In genomic region chr10:114735678-114736077, GRCm38 (mm10) we compare ENCODE assay signal across 27 mouse cellular contexts.
DNase-seq lines count a peak whose midpoint lies in the region; ATAC-seq lines count a peak whose summit lies in the region.
"Had no signal": no experiment of that assay in that cellular context is flagged by ENCODE, and none has a peak within 500 bp of the region (broad histone marks: within the 10 kb centered on the region; RNA-seq: fewer than 3 reads in every experiment).

No protein-coding gene starts in this region.

- no peak overlapping the region for H3K4me2 ChIP-seq in heart, embryonic 11.5 days
- no peak overlapping the region for H3K4me2 ChIP-seq in midbrain, embryonic 15.5 days
- H3K4me2 ChIP-seq in midbrain, embryonic 11.5 days, result no peak overlapping the region
- no peak overlapping the region for H3K4me2 ChIP-seq in intestine, embryonic 16.5 days (ENCODE audit: low read depth, low read length)
- H3K4me2 ChIP-seq: embryonic facial prominence, embryonic 12.5 days; heart, embryonic 13.5 days; hindbrain, embryonic 14.5 days; lung, embryonic 15.5 days; midbrain, embryonic 12.5 days; neural tube, embryonic 13.5 days; stomach, embryonic 15.5 days had no signal

- no peak overlapping the region for H3K4me3 ChIP-seq in heart, embryonic 11.5 days (ENCODE audit: low read depth, low read length)
- no peak overlapping the region for H3K4me3 ChIP-seq in midbrain, embryonic 15.5 days
- H3K4me3 ChIP-seq in midbrain, embryonic 11.5 days (ENCODE audit: low read depth, low read length), result no peak overlapping the region
- no peak overlapping the region for H3K4me3 ChIP-seq in intestine, embryonic 16.5 days (ENCODE audit: low read length)
- H3K4me3 ChIP-seq: embryonic facial prominence, embryonic 12.5 days; forebrain, embryonic 10.5 days; heart, adult 2 months; heart, embryonic 13.5 days; lung, embryonic 15.5 days; midbrain, embryonic 12.5 days; myocyte; neural tube, embryonic 13.5 days; stomach, embryonic 15.5 days had no signal

- H3K9ac ChIP-seq in heart, embryonic 11.5 days (ENCODE audit: low read depth, low read length), result no peak overlapping the region
- H3K9ac ChIP-seq in midbrain, embryonic 15.5 days, result no peak overlapping the region
- no peak overlapping the region for H3K9ac ChIP-seq in midbrain, embryonic 11.5 days (ENCODE audit: low read length)
- H3K9ac ChIP-seq in intestine, embryonic 16.5 days (ENCODE audit: low read depth, low read length), result no peak overlapping the region
- H3K9ac ChIP-seq: embryonic facial prominence, embryonic 12.5 days; heart, embryonic 13.5 days; hindbrain, embryonic 14.5 days; liver, embryonic 14.5 days; lung, embryonic 15.5 days; midbrain, embryonic 12.5 days; neural tube, embryonic 13.5 days; stomach, embryonic 15.5 days had no signal

- ATAC-seq in heart, embryonic 11.5 days (replicated peaks; ENCODE audit: insufficient number of reproducible peaks, low FRiP score, low TSS enrichment), result no peak
- ATAC-seq in midbrain, embryonic 15.5 days (replicated peaks), result peak; percentile 56; the same call in 1 of the 2 replicates
- ATAC-seq in midbrain, embryonic 11.5 days (ENCODE audit: low FRiP score), result no peak
- ATAC-seq in intestine, embryonic 16.5 days, result peak; percentile 58; the same call in 1 of the 2 replicates
- ATAC-seq: Patski had no signal

- no peaks in the 10 kb centered on the region for H3K36me3 ChIP-seq in heart, embryonic 11.5 days (ENCODE audit: control insufficient read depth, insufficient read depth, low read length)
- H3K36me3 ChIP-seq in midbrain, embryonic 15.5 days (replicated peaks), result no peaks in the 10 kb centered on the region
- no peaks in the 10 kb centered on the region for H3K36me3 ChIP-seq in midbrain, embryonic 11.5 days (ENCODE audit: control insufficient read depth, insufficient read depth, low read length)
- H3K36me3 ChIP-seq in intestine, embryonic 16.5 days (ENCODE audit: control insufficient read depth, insufficient read depth, low read length), result no peaks in the 10 kb centered on the region
- H3K36me3 ChIP-seq: embryonic facial prominence, embryonic 12.5 days; forebrain, embryonic 10.5 days; G1E; heart, embryonic 13.5 days; lung, embryonic 15.5 days; midbrain, embryonic 12.5 days; neural tube, embryonic 13.5 days; stomach, embryonic 15.5 days had no signal

- H3K27ac ChIP-seq in heart, embryonic 11.5 days (ENCODE audit: low read depth, low read length), result no peak overlapping the region
- H3K27ac ChIP-seq in midbrain, embryonic 15.5 days, result no peak overlapping the region
- H3K27ac ChIP-seq in midbrain, embryonic 11.5 days (ENCODE audit: low read depth, low read length), result no peak overlapping the region
- H3K27ac ChIP-seq in intestine, embryonic 16.5 days (ENCODE audit: low read length), result no peak overlapping the region
- H3K27ac ChIP-seq: embryonic facial prominence, embryonic 12.5 days; forebrain, embryonic 10.5 days; heart, adult 2 months; heart, embryonic 13.5 days; hindbrain, embryonic 14.5 days; liver, embryonic 14.5 days; lung, embryonic 15.5 days; midbrain, embryonic 12.5 days; neural tube, embryonic 13.5 days; stomach, embryonic 15.5 days had no signal

- no peaks in the 10 kb centered on the region for H3K9me3 ChIP-seq in heart, embryonic 11.5 days (replicated peaks; ENCODE audit: control insufficient read depth, low read length)
- no peaks in the 10 kb centered on the region for H3K9me3 ChIP-seq in midbrain, embryonic 15.5 days
- no peaks in the 10 kb centered on the region for H3K9me3 ChIP-seq in midbrain, embryonic 11.5 days (ENCODE audit: control insufficient read depth, low read length)
- H3K9me3 ChIP-seq in intestine, embryonic 16.5 days (ENCODE audit: control insufficient read depth, low read length), result no peaks in the 10 kb centered on the region
- H3K9me3 ChIP-seq: embryonic facial prominence, embryonic 12.5 days; forebrain, embryonic 10.5 days; heart, embryonic 13.5 days; lung, embryonic 15.5 days; midbrain, embryonic 12.5 days; neural tube, embryonic 13.5 days; stomach, embryonic 15.5 days had no signal

- no peaks in the 10 kb centered on the region for H3K27me3 ChIP-seq in heart, embryonic 11.5 days (ENCODE audit: control insufficient read depth, insufficient read depth, low read length)
- H3K27me3 ChIP-seq in midbrain, embryonic 15.5 days (replicated peaks), result no peaks in the 10 kb centered on the region
- H3K27me3 ChIP-seq in midbrain, embryonic 11.5 days (ENCODE audit: control insufficient read depth, insufficient read depth, low read length), result no peaks in the 10 kb centered on the region
- no peaks in the 10 kb centered on the region for H3K27me3 ChIP-seq in intestine, embryonic 16.5 days (replicated peaks; ENCODE audit: control insufficient read depth, insufficient read depth, low read length)
- H3K27me3 ChIP-seq: embryonic facial prominence, embryonic 12.5 days; heart, embryonic 13.5 days; lung, embryonic 15.5 days; midbrain, embryonic 12.5 days; neural tube, embryonic 13.5 days; stomach, embryonic 15.5 days had no signal

- peak; percentile 22 for DNase-seq in cerebellum, adult 8-10 months
- DNase-seq in cerebellum, postnatal 36 days, result no peak
- peak; percentile 59 for DNase-seq in heart, adult 11 months
- DNase-seq in midbrain, embryonic 11.5 days (ENCODE audit: low spot score, missing footprints), result no peak
- DNase-seq in thymus, postnatal 25 days, result no peak
- DNase-seq: adrenal gland, postnatal 10 days; gastrocnemius, postnatal 36 days; heart, adult 2 months; heart, postnatal 10 days; kidney, adult 8-10 months; kidney, postnatal 10 days; liver had no signal

- WGBS in heart, embryonic 11.5 days (ENCODE audit: insufficient replicate concordance), result 65% methylated on average over 5 of the region's 5 CpGs
- WGBS in midbrain, embryonic 15.5 days, result 59% methylated on average over 5 of the region's 5 CpGs
- 84% methylated on average over 5 of the region's 5 CpGs for WGBS in midbrain, embryonic 11.5 days
- WGBS in intestine, embryonic 16.5 days, result 36% methylated on average over 5 of the region's 5 CpGs

- H3K4me1 ChIP-seq in heart, embryonic 11.5 days (ENCODE audit: control insufficient read depth, insufficient read depth, low read length), result no peaks in the 10 kb centered on the region
- H3K4me1 ChIP-seq in midbrain, embryonic 15.5 days, result peaks cover 6% of the 10 kb centered on the region; the same call in 1 of the 2 replicates
- no peaks in the 10 kb centered on the region for H3K4me1 ChIP-seq in midbrain, embryonic 11.5 days (ENCODE audit: control insufficient read depth, insufficient read depth, low read length)
- H3K4me1 ChIP-seq in intestine, embryonic 16.5 days (ENCODE audit: control insufficient read depth, insufficient read depth, low read length), result no peaks in the 10 kb centered on the region
- H3K4me1 ChIP-seq: embryonic facial prominence, embryonic 12.5 days; forebrain, embryonic 10.5 days; heart, embryonic 13.5 days; lung, embryonic 15.5 days; midbrain, embryonic 12.5 days; neural tube, embryonic 13.5 days; stomach, embryonic 15.5 days had no signal

Comparison
In these comparisons a context has a peak if more than half of its experiments do, and no peak if none do; other contexts are left out.
1. DNase-seq: peak in cerebellum, adult 8-10 months (single experiment) and heart, adult 11 months (single experiment); none in cerebellum, postnatal 36 days (0 of 2), midbrain, embryonic 11.5 days (single experiment) and thymus, postnatal 25 days (single experiment).
2. ATAC-seq: peak in midbrain, embryonic 15.5 days (single experiment) and intestine, embryonic 16.5 days (single experiment); none in heart, embryonic 11.5 days (single experiment) and midbrain, embryonic 11.5 days (single experiment).